Mouse (Mus musculus) lung, adult 2 months (tissue): Measurements from ENCODE around the gene Esrrg.

Source experiments
- CTCF ChIP-seq: fragments of 200-500 bp; IDR thresholded peaks from 2 replicates; pipeline ENCODE4 v1.5.1; 2011; ENCODE audit warnings: mild to moderate bottlenecking, low read length, control low read depth; ENCODE audit not compliant: insufficient read depth
- POLR2A ChIP-seq: fragments of 200-500 bp; IDR thresholded peaks from 2 replicates; pipeline ENCODE4 v1.6.1; 2011; ENCODE audit warnings: low read depth, mild to moderate bottlenecking, control low read depth, low read length, borderline replicate concordance; ENCODE audit errors: extremely low read depth

- no peak for TF ChIP-seq CTCF
- no peak for TF ChIP-seq POLR2A
Measured at GRCm38 (mm10) chr1:187911201-187911600, 302.6 kb downstream of the Esrrg start.
